Mouse (Mus musculus) megakaryocyte, embryonic 14.5 days (primary cell): ENCODE data around the gene Tnnc2. TPM values are rescaled to one million over a fixed set of nuclear protein-coding genes. Genes with fewer than 3 reads are reported as not detected.
A peak's percentile ranks its signal among the peaks of the same experiment; 100 is the strongest.

Experiments
- H3K27me3 ChIP-seq: replicated peaks from 2 replicates; pipeline ENCODE3; 2012; ENCODE audit warnings: inconsistent platforms
- H3K36me3 ChIP-seq: replicated peaks from 2 replicates; pipeline ENCODE3; 2012; ENCODE audit warnings: low read length, inconsistent platforms, mixed read lengths
- H3K4me1 ChIP-seq: 2 replicates; pipeline ENCODE4 v1.6.1; 2012; ENCODE audit warnings: inconsistent platforms
- H3K4me3 ChIP-seq: replicated peaks from 2 replicates; pipeline ENCODE3; 2012; ENCODE audit warnings: moderate library complexity, mild to moderate bottlenecking, inconsistent platforms
- H3K9me3 ChIP-seq: 2 replicates; pipeline ENCODE4 v1.6.1; 2012; ENCODE audit warnings: inconsistent platforms
- FLI1 ChIP-seq: IDR thresholded peaks from 2 replicates; pipeline ENCODE4 v1.6.1; 2012; ENCODE audit warnings: low read length, inconsistent platforms, mixed read lengths
- GATA1 ChIP-seq: IDR thresholded peaks from 3 replicates; pipeline ENCODE4 v1.6.1; 2012; ENCODE audit warnings: mixed read lengths, low read length, inconsistent platforms, borderline replicate concordance
- polyA plus RNA-seq: library from polyadenylated mRNA; stranded (reverse); fragments of >175 nt; gene quantifications from 2 replicates; pipeline ENCODE4 v1.2.3, GENCODE M21; 2012; ENCODE audit warnings: low replicate concordance; ENCODE audit not compliant: insufficient read depth

Gene Tnnc2
- polyA plus RNA-seq, 1 experiment: not detected

GRCm38 (mm10) chr2:164817206-164817605 lies 37.4 kb upstream of the Tnnc2 start:
- no peaks in the 10 kb centered on the region for H3K9me3 ChIP-seq
- H3K4me3 ChIP-seq: no peak overlapping the region
- no peaks in the 10 kb centered on the region for H3K27me3 ChIP-seq
- TF ChIP-seq FLI1 (no peak), GATA1 (no peak)
- peaks cover 79% of the 10 kb centered on the region for H3K36me3 ChIP-seq
- H3K4me1 ChIP-seq: peaks cover 35% of the 10 kb centered on the region

- peak overlapping the region; percentile 33 for H3K4me3 ChIP-seq
- H3K4me1 ChIP-seq: peaks cover 29% of the 10 kb centered on the region
- peaks cover 74% of the 10 kb centered on the region for H3K36me3 ChIP-seq
- no peaks in the 10 kb centered on the region for H3K27me3 ChIP-seq
- no peaks in the 10 kb centered on the region for H3K9me3 ChIP-seq
- TF ChIP-seq FLI1: no peak
- no peak for TF ChIP-seq GATA1
Observed at GRCm38 (mm10) chr2:164815821-164816220, 36.1 kb upstream of the Tnnc2 start.

- H3K27me3 ChIP-seq: no peaks in the 10 kb centered on the region
- peaks cover 74% of the 10 kb centered on the region for H3K36me3 ChIP-seq
- TF ChIP-seq FLI1 (no peak), GATA1 (no peak)
- H3K9me3 ChIP-seq: no peaks in the 10 kb centered on the region
- no peak overlapping the region for H3K4me3 ChIP-seq
- peaks cover 29% of the 10 kb centered on the region for H3K4me1 ChIP-seq
Observed at GRCm38 (mm10) chr2:164815348-164815747, 35.6 kb upstream of the Tnnc2 start.

- peaks cover 26% of the 10 kb centered on the region for H3K4me1 ChIP-seq
Observed at GRCm38 (mm10) chr2:164813557-164813956, 33.8 kb upstream of the Tnnc2 start.

GRCm38 (mm10) chr2:164806614-164807013 lies 26.8 kb upstream of the Tnnc2 start:
- Histone ChIP-seq H3K27me3 (no peaks in the 10 kb centered on the region), H3K36me3 (peaks cover 51% of the 10 kb centered on the region), H3K9me3 (no peaks in the 10 kb centered on the region), H3K4me3 (peak overlapping the region; percentile 72), H3K4me1 (peaks cover 51% of the 10 kb centered on the region)
- TF ChIP-seq FLI1 (no peak), GATA1 (no peak)

More at GRCm38 (mm10) chr2:164813557-164813956, 33.8 kb upstream of the Tnnc2 start:
- H3K36me3 ChIP-seq: peaks cover 77% of the 10 kb centered on the region
- TF ChIP-seq GATA1 (no peak), FLI1 (no peak)
- H3K9me3 ChIP-seq: no peaks in the 10 kb centered on the region
- no peaks in the 10 kb centered on the region for H3K27me3 ChIP-seq
- no peak overlapping the region for H3K4me3 ChIP-seq

GRCm38 (mm10) chr2:164805332-164805718 lies 25.6 kb upstream of the Tnnc2 start:
- peak overlapping the region; percentile 98 for H3K4me3 ChIP-seq
- no peaks in the 10 kb centered on the region for H3K27me3 ChIP-seq
- TF ChIP-seq FLI1 (no peak), GATA1 (no peak)
- peaks cover 54% of the 10 kb centered on the region for H3K36me3 ChIP-seq
- H3K4me1 ChIP-seq: peaks cover 55% of the 10 kb centered on the region
- no peaks in the 10 kb centered on the region for H3K9me3 ChIP-seq

- H3K4me1 ChIP-seq: peaks cover 56% of the 10 kb centered on the region
- peak within 1 kb of the TSS; percentile 98 for H3K4me3 ChIP-seq
- peak; percentile 83; the same call in 1 of the 2 replicates for TF ChIP-seq FLI1
- no peak for TF ChIP-seq GATA1
- peaks cover 54% of the 10 kb centered on the region for H3K36me3 ChIP-seq
- H3K27me3 ChIP-seq: no peaks in the 10 kb centered on the region
- no peaks in the 10 kb centered on the region for H3K9me3 ChIP-seq
Observed at GRCm38 (mm10) chr2:164804533-164805331, 25.0 kb upstream of the Tnnc2 start, which contains the start of the genes Acot8 and Zswim3. Gene Acot8 (minus strand): TSS chr2:164804882. Gene Zswim3 (plus strand): TSS chr2:164805098.

- Histone ChIP-seq H3K4me3 (peak overlapping the region; percentile 98), H3K27me3 (no peaks in the 10 kb centered on the region), H3K4me1 (peaks cover 59% of the 10 kb centered on the region), H3K36me3 (peaks cover 54% of the 10 kb centered on the region), H3K9me3 (no peaks in the 10 kb centered on the region)
- TF ChIP-seq FLI1: no peak
- TF ChIP-seq GATA1: no peak
Observed at GRCm38 (mm10) chr2:164803921-164804313, 24.1 kb upstream of the Tnnc2 start.

- Histone ChIP-seq H3K4me3 (peak overlapping the region; percentile 98), H3K27me3 (no peaks in the 10 kb centered on the region), H3K36me3 (peaks cover 49% of the 10 kb centered on the region), H3K9me3 (no peaks in the 10 kb centered on the region), H3K4me1 (peaks cover 59% of the 10 kb centered on the region)
- TF ChIP-seq GATA1 (no peak), FLI1 (no peak)
Observed at GRCm38 (mm10) chr2:164803201-164803920, 23.6 kb upstream of the Tnnc2 start.
